Mouse (Mus musculus): ENCODE measurements around the gene Mrpl17. TPM values are rescaled to one million over a fixed set of nuclear protein-coding genes. Genes with fewer than 3 reads are reported as not detected.

Mrpl17 gene
- total and polyA plus RNA-seq, 2 experiments from 2014 or later = 18.6 to 173 TPM

DNA sequence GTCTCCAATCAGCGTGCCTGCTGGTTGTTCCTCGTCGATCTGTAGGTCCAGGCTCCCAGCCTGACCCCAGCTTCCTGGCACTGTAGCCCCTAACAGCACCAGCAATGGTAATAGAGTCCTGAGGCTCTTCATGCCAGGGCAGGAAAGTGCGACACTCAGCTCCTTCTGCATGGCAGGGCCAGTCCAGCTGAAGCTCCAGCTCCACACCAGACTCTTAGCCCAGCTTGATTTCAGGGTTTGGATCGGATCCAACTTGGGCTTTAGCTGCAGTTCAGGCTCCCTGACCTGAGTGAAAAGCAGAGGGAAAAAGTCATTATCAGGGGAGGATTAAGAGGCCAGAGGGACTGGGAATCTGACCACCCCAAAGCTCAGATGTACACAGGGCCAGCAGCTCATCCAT, 37.9 kb downstream of the Mrpl17 start:
- no peak overlapping the region for H3K27ac ChIP-seq (ENCODE audit: low read depth, low read length)
- no peak for DNase-seq (ENCODE audit: low spot score)
- H3K36me3 ChIP-seq (ENCODE audit: insufficient read depth, low read length) = peaks cover 38% of the 10 kb centered on the region

DNA sequence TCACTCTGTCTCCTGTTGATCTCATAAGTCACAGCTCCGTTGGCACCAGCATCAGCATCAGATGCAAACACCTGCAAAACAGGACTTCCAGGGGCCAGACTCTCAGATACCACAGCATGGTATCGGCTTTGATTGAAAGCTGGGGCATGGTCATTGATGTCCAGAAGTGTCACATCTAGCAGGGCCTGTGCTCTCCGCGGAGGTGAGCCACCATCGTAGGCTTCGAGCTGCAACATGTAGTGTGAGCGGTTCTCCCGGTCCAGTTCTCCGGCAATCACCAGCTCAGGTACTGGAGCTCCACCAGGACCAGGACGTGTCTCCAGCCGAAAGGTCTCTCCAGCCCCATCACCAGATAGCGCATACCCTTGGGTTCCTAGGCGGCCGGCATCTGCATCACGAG, 38.6 kb downstream of the Mrpl17 start:
- no peak overlapping the region for H3K4me2 ChIP-seq (ENCODE audit: low read depth, low read length, poor library complexity, severe bottlenecking)
- no peaks in the 10 kb centered on the region for H3K27me3 ChIP-seq (ENCODE audit: insufficient read depth, low read length)
- TF ChIP-seq CTCF (IDR thresholded peaks at IDR 0.05) = no peak
- H3K36me3 ChIP-seq (ENCODE audit: insufficient read depth, low read length) = peaks cover 43% of the 10 kb centered on the region
- H3K27ac ChIP-seq (ENCODE audit: low read depth, low read length) = no peak overlapping the region
- DNase-seq (ENCODE audit: low spot score) (no peak), ATAC-seq (ENCODE audit: low FRiP score) (no peak)
- H3K9me3 ChIP-seq (ENCODE audit: low read length) = no peaks in the 10 kb centered on the region
- no peak overlapping the region for H3K4me3 ChIP-seq (ENCODE audit: low read depth, low read length)
- H3K9ac ChIP-seq (replicated peaks; ENCODE audit: low read length, poor library complexity, severe bottlenecking) = no peak overlapping the region
- 95% methylated on average over 15 of the region's 15 CpGs for WGBS
- 0 out of 2 replicates have a peak, but pooled peaks cover 7% of the 10 kb centered on the region for H3K4me1 ChIP-seq (ENCODE audit: insufficient read depth, low read length)

More for the DNA sequence above, 37.9 kb downstream of the Mrpl17 start:
- H3K27me3 ChIP-seq (ENCODE audit: insufficient read depth, low read length) = no peaks in the 10 kb centered on the region
- H3K9me3 ChIP-seq (ENCODE audit: low read length) = no peaks in the 10 kb centered on the region
- H3K4me3 ChIP-seq (ENCODE audit: low read depth, low read length) = no peak overlapping the region
- no peak for TF ChIP-seq CTCF (IDR thresholded peaks at IDR 0.05)
- no peak for ATAC-seq (ENCODE audit: low FRiP score)
- H3K9ac ChIP-seq (replicated peaks; ENCODE audit: low read length, poor library complexity, severe bottlenecking) = no peak overlapping the region
- H3K4me1 ChIP-seq (ENCODE audit: insufficient read depth, low read length) = peaks cover 9% of the 10 kb centered on the region; the same call in 1 of the 2 replicates
- no peak overlapping the region for H3K4me2 ChIP-seq (ENCODE audit: low read depth, low read length, poor library complexity, severe bottlenecking)
- 75% methylated on average over 5 of the region's 5 CpGs for WGBS

DNA sequence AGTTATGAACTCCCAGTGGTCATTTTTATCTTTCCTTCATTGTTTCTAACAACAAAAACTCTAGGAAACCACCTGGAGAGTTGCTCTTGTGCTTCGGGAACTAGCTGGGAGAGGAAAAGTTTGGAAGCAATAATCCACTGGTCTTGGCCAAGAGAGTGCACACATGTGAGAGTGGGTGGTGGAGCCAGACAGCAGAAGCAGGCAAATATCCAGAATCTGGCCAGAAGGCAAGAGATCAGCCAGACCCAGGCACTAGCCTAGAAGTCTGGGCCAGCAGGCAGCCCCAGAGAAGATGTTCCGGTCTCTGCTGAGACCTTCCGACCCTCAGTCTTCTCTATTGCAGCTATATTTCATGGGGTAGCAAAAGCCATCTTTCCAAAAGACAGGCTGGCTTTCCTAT, 40.9 kb downstream of the Mrpl17 start:
- Histone ChIP-seq H3K27me3 (ENCODE audit: insufficient read depth, low read length) (no peaks in the 10 kb centered on the region), H3K9ac (replicated peaks; ENCODE audit: low read length, poor library complexity, severe bottlenecking) (no peak overlapping the region), H3K36me3 (ENCODE audit: insufficient read depth, low read length) (peaks cover 58% of the 10 kb centered on the region), H3K27ac (ENCODE audit: low read depth, low read length) (no peak overlapping the region), H3K4me2 (ENCODE audit: low read depth, low read length, poor library complexity, severe bottlenecking) (no peak overlapping the region), H3K4me3 (ENCODE audit: low read depth, low read length) (no peak overlapping the region), H3K4me1 (ENCODE audit: insufficient read depth, low read length) (0 out of 2 replicates have a peak, but pooled peaks cover 7% of the 10 kb centered on the region), H3K9me3 (ENCODE audit: low read length) (no peaks in the 10 kb centered on the region)
- ATAC-seq (ENCODE audit: low FRiP score) (no peak), DNase-seq (ENCODE audit: low spot score) (no peak)
- TF ChIP-seq CTCF (IDR thresholded peaks at IDR 0.05) = no peak
- 81% methylated on average over 3 of the region's 3 CpGs for WGBS

DNA sequence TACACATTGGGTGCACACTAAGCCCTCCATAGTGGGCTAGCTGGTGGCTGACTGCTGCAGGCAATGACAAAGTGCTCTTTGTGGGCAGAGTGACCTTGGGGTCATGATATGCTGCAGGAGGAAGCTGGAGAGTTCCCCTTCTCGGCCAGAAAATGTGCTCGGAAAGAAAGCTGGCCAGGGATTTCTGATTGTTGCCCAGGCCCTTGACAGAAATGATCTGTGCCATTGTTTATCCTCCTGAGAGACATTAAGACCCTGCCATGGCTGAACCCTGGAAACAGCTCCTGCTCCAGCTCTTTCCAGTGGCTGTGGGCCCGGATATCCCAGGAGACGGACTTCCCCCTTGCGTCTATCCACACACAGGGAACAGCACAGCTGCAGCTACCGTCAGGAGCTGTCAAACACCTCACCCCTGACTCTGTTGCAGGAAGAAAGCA, 43.2 kb downstream of the Mrpl17 start:
- Histone ChIP-seq H3K4me3 (ENCODE audit: low read depth, low read length) (no peak overlapping the region), H3K36me3 (ENCODE audit: insufficient read depth, low read length) (peaks cover 74% of the 10 kb centered on the region), H3K4me2 (ENCODE audit: low read depth, low read length, poor library complexity, severe bottlenecking) (no peak overlapping the region), H3K9me3 (ENCODE audit: low read length) (no peaks in the 10 kb centered on the region), H3K9ac (replicated peaks; ENCODE audit: low read length, poor library complexity, severe bottlenecking) (no peak overlapping the region), H3K4me1 (ENCODE audit: insufficient read depth, low read length) (0 out of 2 replicates have a peak, but pooled peaks cover 7% of the 10 kb centered on the region), H3K27ac (ENCODE audit: low read depth, low read length) (peak overlapping the region; percentile 38), H3K27me3 (ENCODE audit: insufficient read depth, low read length) (no peaks in the 10 kb centered on the region)
- peak; percentile 57 for ATAC-seq (ENCODE audit: low FRiP score)
- TF ChIP-seq CTCF (IDR thresholded peaks at IDR 0.05) = no peak
- peak; percentile 70 for DNase-seq (ENCODE audit: low spot score)
- 13% methylated on average over 6 of the region's 6 CpGs for WGBS

DNA sequence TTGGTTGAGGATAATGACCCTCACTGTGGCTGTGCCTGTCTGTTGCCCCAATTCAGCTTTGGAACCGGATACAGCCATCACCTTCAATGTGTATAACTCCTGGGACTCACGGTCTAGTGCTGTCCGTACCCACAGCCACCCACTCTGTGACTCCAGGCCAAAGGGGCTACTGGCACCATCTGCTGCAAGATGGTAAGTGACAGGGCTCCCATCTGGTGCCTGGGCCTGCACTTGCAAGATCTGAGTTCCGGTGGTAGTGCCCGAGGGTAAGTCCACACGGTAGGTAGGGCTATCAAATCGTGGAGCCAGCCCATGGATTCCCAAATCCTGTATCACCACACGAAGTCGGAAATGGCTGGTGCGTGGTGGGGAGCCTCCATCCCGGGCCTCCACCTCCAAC, 46.6 kb downstream of the Mrpl17 start:
- Histone ChIP-seq H3K27ac (ENCODE audit: low read depth, low read length) (no peak overlapping the region), H3K9ac (replicated peaks; ENCODE audit: low read length, poor library complexity, severe bottlenecking) (no peak overlapping the region), H3K4me2 (ENCODE audit: low read depth, low read length, poor library complexity, severe bottlenecking) (no peak overlapping the region), H3K36me3 (ENCODE audit: insufficient read depth, low read length) (peaks cover 68% of the 10 kb centered on the region), H3K9me3 (ENCODE audit: low read length) (no peaks in the 10 kb centered on the region), H3K4me3 (ENCODE audit: low read depth, low read length) (no peak overlapping the region), H3K27me3 (ENCODE audit: insufficient read depth, low read length) (no peaks in the 10 kb centered on the region), H3K4me1 (ENCODE audit: insufficient read depth, low read length) (0 out of 2 replicates have a peak, but pooled peaks cover 3% of the 10 kb centered on the region)
- WGBS = 85% methylated on average over 11 of the region's 11 CpGs
- ATAC-seq (ENCODE audit: low FRiP score) (no peak), DNase-seq (ENCODE audit: low spot score) (no peak)
- no peak for TF ChIP-seq CTCF (IDR thresholded peaks at IDR 0.05)

DNA sequence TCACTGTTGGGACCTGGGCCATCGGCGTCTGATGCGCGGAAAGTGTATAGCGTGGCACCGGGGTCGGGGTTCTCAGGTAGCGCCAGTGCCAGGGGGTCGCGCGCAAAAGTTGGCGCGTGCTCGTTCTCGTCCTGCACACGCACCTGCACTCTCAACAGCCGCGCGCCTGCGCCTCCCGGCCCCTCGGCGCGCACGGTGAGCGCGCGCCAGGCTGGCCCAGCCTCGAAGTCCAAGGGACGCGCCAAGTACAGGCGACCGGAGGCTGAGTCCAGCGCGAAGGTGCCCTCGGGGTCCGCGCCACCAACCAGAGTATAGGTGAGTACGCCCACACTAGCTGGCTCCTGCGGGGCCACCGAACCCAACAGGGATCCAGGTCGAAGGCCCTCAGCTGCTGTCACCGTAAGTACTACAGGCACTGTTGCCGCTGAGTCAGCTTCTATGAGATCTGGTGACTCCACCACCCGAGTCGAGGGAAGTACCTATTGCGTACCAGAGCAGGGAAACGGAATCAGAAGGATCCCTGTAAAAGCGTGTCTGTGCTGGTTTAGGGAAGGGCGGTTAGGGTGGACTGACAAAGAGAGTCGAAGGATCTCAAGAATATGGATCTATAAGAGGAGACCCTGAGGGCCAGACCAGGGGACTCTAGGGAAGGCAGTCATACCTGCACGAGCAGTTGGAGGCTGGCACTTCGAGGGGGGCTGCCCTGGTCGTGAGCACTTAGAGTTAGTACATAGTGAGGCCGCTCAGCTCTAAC, 48.2 kb downstream of the Mrpl17 start:
- 36% methylated on average over 55 of the region's 55 CpGs for WGBS
- DNase-seq (ENCODE audit: low spot score) (no peak), ATAC-seq (ENCODE audit: low FRiP score) (peak; percentile 14)
- 0 out of 2 replicates have a peak overlapping the region, but pooled peaks have one; percentile 18 for H3K27ac ChIP-seq (ENCODE audit: low read depth, low read length)
- no peaks in the 10 kb centered on the region for H3K27me3 ChIP-seq (ENCODE audit: insufficient read depth, low read length)
- no peak overlapping the region for H3K4me2 ChIP-seq (ENCODE audit: low read depth, low read length, poor library complexity, severe bottlenecking)
- H3K9me3 ChIP-seq (ENCODE audit: low read length) = no peaks in the 10 kb centered on the region
- H3K9ac ChIP-seq (replicated peaks; ENCODE audit: low read length, poor library complexity, severe bottlenecking) = no peak overlapping the region
- H3K36me3 ChIP-seq (ENCODE audit: insufficient read depth, low read length) = peaks cover 84% of the 10 kb centered on the region
- TF ChIP-seq CTCF (IDR thresholded peaks at IDR 0.05) = no peak
- no peak overlapping the region for H3K4me3 ChIP-seq (ENCODE audit: low read depth, low read length)
- H3K4me1 ChIP-seq (ENCODE audit: insufficient read depth, low read length) = no peaks in the 10 kb centered on the region

All from midbrain, postnatal 0 days (tissue).